Comparison of ENCODE assay signal across 9 mouse cellular contexts in genomic region chr7:137310876-137311275, GRCm38 (mm10). TPM values are rescaled to one million over a fixed set of nuclear protein-coding genes. Genes with fewer than 3 reads are reported as not detected.
DNase-seq lines count a peak whose midpoint lies in the region; ATAC-seq and TF ChIP-seq lines count a peak whose summit lies in the region.
"Had no signal": no experiment of that assay in that cellular context is flagged by ENCODE, and none has a peak within 500 bp of the region (broad histone marks: within the 10 kb centered on the region; RNA-seq: fewer than 3 reads in every experiment).

No protein-coding gene starts in this region.

- no peaks in the 10 kb centered on the region for H3K9me3 ChIP-seq in heart, embryonic 10.5 days
- no peaks in the 10 kb centered on the region for H3K9me3 ChIP-seq in hindbrain, embryonic 14.5 days (ENCODE audit: control insufficient read depth, low read length)
- no peaks in the 10 kb centered on the region for H3K9me3 ChIP-seq in midbrain, postnatal 0 days (ENCODE audit: low read length)

- H3K9ac ChIP-seq in hindbrain, embryonic 14.5 days, result peak overlapping the region; percentile 96
- peak overlapping the region; percentile 73 for H3K9ac ChIP-seq in midbrain, postnatal 0 days (replicated peaks; ENCODE audit: low read length, poor library complexity, severe bottlenecking)

- H3K4me1 ChIP-seq in heart, embryonic 10.5 days, result peaks cover 40% of the 10 kb centered on the region
- H3K4me1 ChIP-seq in hindbrain, embryonic 14.5 days (replicated peaks; ENCODE audit: control insufficient read depth, insufficient read depth, low read length), result peaks cover 25% of the 10 kb centered on the region
- H3K4me1 ChIP-seq in midbrain, postnatal 0 days (ENCODE audit: insufficient read depth, low read length), result no peaks in the 10 kb centered on the region

- TF ChIP-seq CTCF in brain, embryonic 14.5 days (IDR thresholded peaks at IDR 0.05; ENCODE audit: borderline replicate concordance, extremely low read depth, insufficient read depth, insufficient read length), result no peak
- no peak for TF ChIP-seq CTCF in midbrain, postnatal 0 days (IDR thresholded peaks at IDR 0.05)

- H3K27ac ChIP-seq in heart, embryonic 10.5 days, result peak overlapping the region; percentile 85; the same call in 1 of the 2 replicates
- peak overlapping the region; percentile 98 for H3K27ac ChIP-seq in hindbrain, embryonic 14.5 days
- H3K27ac ChIP-seq in midbrain, postnatal 0 days (ENCODE audit: low read depth, low read length), result peak overlapping the region; percentile 74
- H3K27ac ChIP-seq: macrophage had no signal

- H3K4me3 ChIP-seq in heart, embryonic 10.5 days, result peak overlapping the region; percentile 70
- peak overlapping the region; percentile 61 for H3K4me3 ChIP-seq in hindbrain, embryonic 14.5 days (replicated peaks; ENCODE audit: low read length)
- peak overlapping the region; percentile 56 for H3K4me3 ChIP-seq in midbrain, postnatal 0 days (ENCODE audit: low read depth, low read length)

- TF ChIP-seq POLR2A in brain, embryonic 14.5 days (IDR thresholded peaks at IDR 0.05; ENCODE audit: borderline replicate concordance, extremely low read depth, insufficient read depth, insufficient read length, poor library complexity, severe bottlenecking), result no peak

- H3K36me3 ChIP-seq in heart, embryonic 10.5 days, result no peaks in the 10 kb centered on the region
- H3K36me3 ChIP-seq in hindbrain, embryonic 14.5 days (replicated peaks; ENCODE audit: control insufficient read depth, insufficient read depth), result peaks cover 8% of the 10 kb centered on the region
- no peaks in the 10 kb centered on the region for H3K36me3 ChIP-seq in midbrain, postnatal 0 days (ENCODE audit: insufficient read depth, low read length)

- intact Hi-C loops in heart, postnatal 25 days (cut with DNase I), result no loop called here

- 3% methylated on average over 11 of the region's 11 CpGs for WGBS in heart, embryonic 10.5 days
- 1% methylated on average over 11 of the region's 11 CpGs for WGBS in hindbrain, embryonic 14.5 days
- WGBS in midbrain, postnatal 0 days, result 6% methylated on average over 11 of the region's 11 CpGs

- DNase-seq in heart, embryonic 10.5 days (ENCODE audit: low spot score), result no peak
- no peak for DNase-seq in heart, postnatal 25 days (ENCODE audit: low spot score)
- peak; percentile 69 for DNase-seq in brain, embryonic 14.5 days (ENCODE audit: low read depth)
- no peak for DNase-seq in hindbrain, embryonic 14.5 days (ENCODE audit: low spot score)
- no peak for DNase-seq in midbrain, postnatal 0 days (ENCODE audit: low spot score)
- no peak for DNase-seq in adrenal gland, postnatal 36 days
- DNase-seq in thymus, adult 18-20 months, result no peak

- no peak for ATAC-seq in hindbrain, embryonic 14.5 days (ENCODE audit: low FRiP score)
- no peak for ATAC-seq in midbrain, postnatal 0 days (ENCODE audit: low FRiP score)
- ATAC-seq in megakaryocyte, adult 5-6 weeks (ENCODE audit: poor library complexity, severe bottlenecking), result no peak; the same call in 1 of the 2 replicates

- H3K4me2 ChIP-seq in hindbrain, embryonic 14.5 days (replicated peaks), result peak overlapping the region; percentile 64
- peak overlapping the region; percentile 72 for H3K4me2 ChIP-seq in midbrain, postnatal 0 days (ENCODE audit: low read depth, low read length, poor library complexity, severe bottlenecking)

- peaks cover 95% of the 10 kb centered on the region for H3K27me3 ChIP-seq in heart, embryonic 10.5 days (ENCODE audit: insufficient read depth, poor library complexity, severe bottlenecking)
- H3K27me3 ChIP-seq in hindbrain, embryonic 14.5 days (ENCODE audit: control insufficient read depth, insufficient read depth, low read length), result peaks cover 4% of the 10 kb centered on the region; the same call in 1 of the 2 replicates
- H3K27me3 ChIP-seq in midbrain, postnatal 0 days (ENCODE audit: insufficient read depth, low read length), result peaks cover 7% of the 10 kb centered on the region

RNA-seq across cellular contexts. Expression of gene Ebf3, which starts 3.4 kb away (rescaled TPM):
- 1.3 and 3.5 TPM in 2 replicates for polyA plus RNA-seq in heart, embryonic 10.5 days (2016; fragmentation: Nextera tagmentation; extraction: Ambion mirVana)
- 10 to 100 TPM in 1 of 2 experiments, 1 to 10 TPM in 1; 8.9 to 10.9 TPM for total RNA-seq in heart, postnatal 25 days (2021)
- 46.4 and 157 TPM in 2 replicates for polyA plus RNA-seq in brain, embryonic 14.5 days (2012; rRNA removed)
- polyA plus RNA-seq in hindbrain, embryonic 14.5 days (2014; fragmentation: Nextera tagmentation; extraction: Ambion mirVana), result 26.9 and 32.8 TPM in 2 replicates
- total RNA-seq in midbrain, postnatal 0 days (2014; rRNA removed), result 90.4 and 103 TPM in 2 replicates
- 5.3 and 7.1 TPM in 2 replicates for polyA plus RNA-seq in midbrain, postnatal 0 days (2015; fragmentation: Nextera tagmentation; extraction: Ambion mirVana)
- total RNA-seq in adrenal gland, postnatal 36 days (2021), result 1 to 10 TPM; 4.2 to 4.8 TPM
- 0.47 and 0.68 TPM in 2 replicates for total RNA-seq in megakaryocyte, adult 5-6 weeks (2015)
- 0.45 and 0.62 TPM in 2 replicates for total RNA-seq in megakaryocyte, adult 5-6 weeks (2017)
- polyA plus RNA-seq: macrophage had no signal
